Mouse (Mus musculus) brain, embryonic 14.5 days (tissue): ENCODE data around the gene 4930578C19Rik.

Source experiments
- CTCF ChIP-seq: fragments of 200-500 bp; IDR thresholded peaks from 2 replicates; pipeline ENCODE4 v1.5.1; 2012; ENCODE audit warnings: inconsistent platforms, mild to moderate bottlenecking, moderate library complexity, borderline replicate concordance; ENCODE audit not compliant: insufficient read depth, insufficient read length; ENCODE audit errors: extremely low read depth
- POLR2A ChIP-seq: fragments of 200-500 bp; IDR thresholded peaks from 2 replicates; pipeline ENCODE4 v1.6.1; 2012; ENCODE audit warnings: mild to moderate bottlenecking, inconsistent platforms, borderline replicate concordance; ENCODE audit not compliant: poor library complexity, insufficient read depth, insufficient read length, severe bottlenecking; ENCODE audit errors: extremely low read depth

- TF ChIP-seq POLR2A (no peak), CTCF (no peak)
These were observed at the start of gene 4930578C19Rik for GRCm38 (mm10) chrX:18461198-18461601.
